Mouse (Mus musculus): Measurements from ENCODE around the gene Tubb4a. TPM values are rescaled to one million over a fixed set of nuclear protein-coding genes. Genes with fewer than 3 reads are reported as not detected.

The Tubb4a gene
- polyA plus RNA-seq (2015; fragmentation: Illumina TruSeq; extraction: RNeasy Lipid Tissue Mini Kit (QIAGEN cat#74804); ENCODE audit: low read depth, low replicate concordance) = 670 TPM

GRCm38 (mm10) chr17:57087049-57087832 lies at the start of gene Tubb4a:
TSS of gene Tubb4a (minus strand) at chr17:57087782.

DNA sequence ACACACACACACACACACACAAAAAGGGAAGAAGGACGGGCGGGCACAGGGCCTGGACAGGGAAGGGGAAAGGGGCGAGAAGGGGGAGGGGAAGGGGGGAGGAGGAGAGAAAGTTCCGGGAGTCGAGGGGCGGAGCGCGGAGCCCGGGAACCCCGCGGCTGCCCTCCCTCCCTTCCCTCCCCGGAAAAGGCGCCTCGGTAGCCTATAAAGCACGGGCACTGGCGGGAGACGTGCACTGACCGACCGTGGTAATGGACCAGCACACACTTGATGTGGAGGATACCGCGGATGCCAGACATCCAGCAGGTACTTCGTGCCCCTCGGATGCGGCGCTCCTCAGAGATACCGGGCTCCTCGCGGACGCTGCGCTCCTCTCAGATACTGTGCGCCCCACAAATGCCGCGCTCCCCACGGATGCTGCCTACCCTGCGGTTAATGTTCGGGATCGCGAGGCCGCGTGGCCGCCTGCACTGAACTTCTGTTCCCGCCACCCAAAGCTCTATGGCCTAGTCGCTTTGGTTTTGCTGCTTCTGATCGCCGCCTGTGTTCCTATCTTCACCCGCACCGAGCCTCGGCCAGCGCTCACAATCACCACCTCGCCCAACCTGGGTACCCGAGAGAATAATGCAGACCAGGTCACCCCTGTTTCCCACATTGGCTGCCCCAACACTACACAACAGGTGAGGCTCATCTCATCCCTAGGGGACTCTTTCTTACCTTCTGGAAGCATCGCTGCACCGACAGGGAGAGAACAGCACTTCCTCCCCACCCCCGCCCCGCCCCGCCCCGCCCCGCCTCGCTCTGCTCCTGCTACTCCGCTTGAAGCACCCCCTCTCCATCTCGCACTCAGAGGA lies 17.8 kb upstream of the Tubb4a start, which contains the start of gene Tnfsf9:
Gene Tnfsf9, plus strand, starts transcription at position 145 of the 854 bp plus-strand sequence.

GRCm38 (mm10) chr17:57078336-57078735 lies 9.2 kb downstream of the Tubb4a start, which contains the start of gene Dennd1c:
TSS of gene Dennd1c (minus strand) at chr17:57078514.

DNA sequence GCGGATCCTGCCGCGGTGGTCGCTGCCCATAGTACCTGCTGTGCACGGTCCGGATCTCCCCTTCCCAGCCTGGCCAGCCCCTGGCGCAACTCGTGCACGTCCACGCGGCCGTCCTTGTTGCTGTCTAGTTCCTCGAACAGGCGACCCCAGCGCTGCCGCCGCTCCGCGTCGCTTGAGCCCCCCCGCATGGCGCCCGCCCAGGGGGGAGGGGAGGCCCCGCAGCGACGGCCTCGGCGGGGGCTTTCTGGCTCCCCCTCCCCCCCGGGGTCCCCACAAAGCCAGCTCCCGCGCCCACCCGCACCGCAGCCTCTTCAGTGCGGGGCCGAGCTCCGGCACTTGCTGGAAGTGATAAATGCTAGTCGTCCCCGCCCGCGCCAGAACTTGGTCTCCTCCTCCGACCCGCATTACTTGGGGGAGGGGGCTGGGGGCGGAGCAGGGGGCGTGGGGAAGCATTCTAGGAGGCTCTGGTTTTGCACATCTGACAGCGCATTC lies 28.1 kb downstream of the Tubb4a start, which contains the start of gene Slc25a23:
Gene Slc25a23, minus strand, starts transcription at position 378 of the 492 bp plus-strand sequence.

GRCm38 (mm10) chr17:57058891-57059485 lies 28.6 kb downstream of the Tubb4a start, which contains the start of gene Crb3:
TSS of gene Crb3 (plus strand) at chr17:57059105.

GRCm38 (mm10) chr17:57041554-57041953 lies 46.0 kb downstream of the Tubb4a start, which contains the start of gene Slc25a41:
TSS of gene Slc25a41 (minus strand) at chr17:57041654.

DNA sequence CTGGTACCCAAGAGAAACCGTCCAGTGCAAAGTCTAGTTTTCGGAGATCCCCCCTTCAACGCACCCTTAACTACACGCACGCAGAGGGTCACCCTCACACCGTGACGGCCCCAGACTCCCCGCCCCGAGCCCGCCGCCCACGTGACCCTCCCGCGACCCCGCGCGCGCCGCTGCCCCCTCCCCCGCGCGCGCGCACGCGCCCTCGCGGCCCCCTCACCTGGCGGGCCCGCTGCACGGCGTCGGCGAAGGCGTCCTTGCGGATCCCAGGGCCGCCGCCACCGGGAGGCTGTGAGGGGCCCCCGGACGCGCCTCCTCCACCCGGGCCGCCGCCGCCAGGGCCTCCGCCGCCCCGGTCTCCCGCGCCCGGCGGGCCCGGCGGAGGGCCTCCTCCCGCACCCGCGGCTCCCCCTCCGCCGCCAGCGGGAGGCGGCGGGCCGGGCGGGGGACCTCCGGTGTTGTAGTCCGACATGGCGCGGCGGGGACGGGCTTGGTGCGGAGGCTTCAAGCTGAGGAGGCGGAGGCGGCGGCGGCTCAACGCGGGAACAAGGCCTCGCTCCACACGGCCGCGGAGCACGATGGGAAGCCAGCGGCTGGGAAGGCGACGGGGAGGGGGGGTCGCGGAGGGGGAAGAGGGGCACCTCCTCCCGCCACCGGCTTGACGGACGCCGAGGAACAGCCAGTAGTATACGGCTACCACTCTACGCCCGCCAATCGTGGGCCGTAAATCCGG lies 56.5 kb downstream of the Tubb4a start, which contains the start of gene Khsrp:
Gene Khsrp, minus strand, starts transcription at position 592 of the 730 bp plus-strand sequence.

Other genes starting within 250 kb of the Tubb4a start
- gene Acsbg2, start 213.3 kb downstream of the Tubb4a start, polyA plus RNA-seq (2015; fragmentation: Illumina TruSeq; extraction: RNeasy Lipid Tissue Mini Kit (QIAGEN cat#74804); ENCODE audit: low read depth, low replicate concordance) = not detected
- 0.33 TPM for gene 1700061G19Rik, start 212.3 kb downstream of the Tubb4a start, polyA plus RNA-seq (2015; fragmentation: Illumina TruSeq; extraction: RNeasy Lipid Tissue Mini Kit (QIAGEN cat#74804); ENCODE audit: low read depth, low replicate concordance)
- 54.9 TPM for gene Mllt1, start 152.4 kb downstream of the Tubb4a start, polyA plus RNA-seq (2015; fragmentation: Illumina TruSeq; extraction: RNeasy Lipid Tissue Mini Kit (QIAGEN cat#74804); ENCODE audit: low read depth, low replicate concordance)
- gene Acer1, start 105.7 kb downstream of the Tubb4a start, polyA plus RNA-seq (2015; fragmentation: Illumina TruSeq; extraction: RNeasy Lipid Tissue Mini Kit (QIAGEN cat#74804); ENCODE audit: low read depth, low replicate concordance) = not detected
- 109 TPM for gene Clpp, start 97.5 kb downstream of the Tubb4a start, polyA plus RNA-seq (2015; fragmentation: Illumina TruSeq; extraction: RNeasy Lipid Tissue Mini Kit (QIAGEN cat#74804); ENCODE audit: low read depth, low replicate concordance)
- 39.4 TPM for gene Alkbh7, start 90.4 kb downstream of the Tubb4a start, polyA plus RNA-seq (2015; fragmentation: Illumina TruSeq; extraction: RNeasy Lipid Tissue Mini Kit (QIAGEN cat#74804); ENCODE audit: low read depth, low replicate concordance)
- gene Pspn, start 87.8 kb downstream of the Tubb4a start, polyA plus RNA-seq (2015; fragmentation: Illumina TruSeq; extraction: RNeasy Lipid Tissue Mini Kit (QIAGEN cat#74804); ENCODE audit: low read depth, low replicate concordance) = not detected
- gene Gtf2f1, start 76.5 kb downstream of the Tubb4a start, polyA plus RNA-seq (2015; fragmentation: Illumina TruSeq; extraction: RNeasy Lipid Tissue Mini Kit (QIAGEN cat#74804); ENCODE audit: low read depth, low replicate concordance) = 70.7 TPM
- not detected for gene Gm17949, start 76.3 kb downstream of the Tubb4a start, polyA plus RNA-seq (2015; fragmentation: Illumina TruSeq; extraction: RNeasy Lipid Tissue Mini Kit (QIAGEN cat#74804); ENCODE audit: low read depth, low replicate concordance)
- 44.1 TPM for gene Khsrp, start 56.3 kb downstream of the Tubb4a start, polyA plus RNA-seq (2015; fragmentation: Illumina TruSeq; extraction: RNeasy Lipid Tissue Mini Kit (QIAGEN cat#74804); ENCODE audit: low read depth, low replicate concordance)
- not detected for gene Slc25a41, start 46.1 kb downstream of the Tubb4a start, polyA plus RNA-seq (2015; fragmentation: Illumina TruSeq; extraction: RNeasy Lipid Tissue Mini Kit (QIAGEN cat#74804); ENCODE audit: low read depth, low replicate concordance)
- 1.5 TPM for gene Crb3, start 28.7 kb downstream of the Tubb4a start, polyA plus RNA-seq (2015; fragmentation: Illumina TruSeq; extraction: RNeasy Lipid Tissue Mini Kit (QIAGEN cat#74804); ENCODE audit: low read depth, low replicate concordance)
- 246 TPM for gene Slc25a23, start 27.9 kb downstream of the Tubb4a start, polyA plus RNA-seq (2015; fragmentation: Illumina TruSeq; extraction: RNeasy Lipid Tissue Mini Kit (QIAGEN cat#74804); ENCODE audit: low read depth, low replicate concordance)
- gene Dennd1c, start 9.3 kb downstream of the Tubb4a start, polyA plus RNA-seq (2015; fragmentation: Illumina TruSeq; extraction: RNeasy Lipid Tissue Mini Kit (QIAGEN cat#74804); ENCODE audit: low read depth, low replicate concordance) = 1.8 TPM
- 0.73 TPM for gene Tnfsf9, start 17.5 kb upstream of the Tubb4a start, polyA plus RNA-seq (2015; fragmentation: Illumina TruSeq; extraction: RNeasy Lipid Tissue Mini Kit (QIAGEN cat#74804); ENCODE audit: low read depth, low replicate concordance)
- gene Cd70, start 62.0 kb upstream of the Tubb4a start, polyA plus RNA-seq (2015; fragmentation: Illumina TruSeq; extraction: RNeasy Lipid Tissue Mini Kit (QIAGEN cat#74804); ENCODE audit: low read depth, low replicate concordance) = not detected
- not detected for gene Tnfsf14, start 106.4 kb upstream of the Tubb4a start, polyA plus RNA-seq (2015; fragmentation: Illumina TruSeq; extraction: RNeasy Lipid Tissue Mini Kit (QIAGEN cat#74804); ENCODE audit: low read depth, low replicate concordance)
- gene C3, start 140.4 kb upstream of the Tubb4a start, polyA plus RNA-seq (2015; fragmentation: Illumina TruSeq; extraction: RNeasy Lipid Tissue Mini Kit (QIAGEN cat#74804); ENCODE audit: low read depth, low replicate concordance) = 1.1 TPM
- 26.0 TPM for gene Gpr108, start 160.7 kb upstream of the Tubb4a start, polyA plus RNA-seq (2015; fragmentation: Illumina TruSeq; extraction: RNeasy Lipid Tissue Mini Kit (QIAGEN cat#74804); ENCODE audit: low read depth, low replicate concordance)
- 10.5 TPM for gene Trip10, start 161.7 kb upstream of the Tubb4a start, polyA plus RNA-seq (2015; fragmentation: Illumina TruSeq; extraction: RNeasy Lipid Tissue Mini Kit (QIAGEN cat#74804); ENCODE audit: low read depth, low replicate concordance)
- gene Vav1, start 191.3 kb upstream of the Tubb4a start, polyA plus RNA-seq (2015; fragmentation: Illumina TruSeq; extraction: RNeasy Lipid Tissue Mini Kit (QIAGEN cat#74804); ENCODE audit: low read depth, low replicate concordance) = 2.8 TPM

All from brain, adult 10 weeks (tissue).